Mouse (Mus musculus) T-helper 2 cell (primary cell): ENCODE measurements around the gene Iqgap2.

ENCODE experiments used
- in situ Hi-C: fragments of 300-600 bp; cut with MboI, MseI; formaldehyde crosslinking; loops from one replicate; pipeline ENCODE4 v1.15.1; 2025; ENCODE audit warnings: high pct_unique_total_duplicates

Iqgap2 gene

GRCm38 (mm10) chr13:95887375-95887774, 4.3 kb downstream of the Iqgap2 start:
- in situ Hi-C loops: no loop called here

- in situ Hi-C loops: no loop called here
These were observed 7.3 kb downstream of the Iqgap2 start for GRCm38 (mm10) chr13:95884455-95884854.

GRCm38 (mm10) chr13:95882001-95882400, 9.7 kb downstream of the Iqgap2 start:
- in situ Hi-C loops: no loop called here

- in situ Hi-C loops: no loop called here
These were observed 10.3 kb downstream of the Iqgap2 start for GRCm38 (mm10) chr13:95881427-95881826.

- in situ Hi-C loops: no loop called here
These were observed 11.1 kb downstream of the Iqgap2 start for GRCm38 (mm10) chr13:95880633-95881032.

GRCm38 (mm10) chr13:95871993-95872392, 19.7 kb downstream of the Iqgap2 start:
- in situ Hi-C loops: no loop called here

- in situ Hi-C loops: no loop called here
These were observed 21.1 kb downstream of the Iqgap2 start for GRCm38 (mm10) chr13:95870626-95871025.

GRCm38 (mm10) chr13:95868896-95869540, 22.7 kb downstream of the Iqgap2 start:
- in situ Hi-C loops: no loop called here

GRCm38 (mm10) chr13:95862201-95862600, 29.5 kb downstream of the Iqgap2 start:
- in situ Hi-C loops: no loop called here

- in situ Hi-C loops: no loop called here
These were observed 32.5 kb downstream of the Iqgap2 start for GRCm38 (mm10) chr13:95859271-95859670.

GRCm38 (mm10) chr13:95858866-95859265, 32.9 kb downstream of the Iqgap2 start:
- in situ Hi-C loops: no loop called here

GRCm38 (mm10) chr13:95855537-95855936, 36.2 kb downstream of the Iqgap2 start:
- in situ Hi-C loops: no loop called here

- in situ Hi-C loops: no loop called here
These were observed 40.1 kb downstream of the Iqgap2 start for GRCm38 (mm10) chr13:95851611-95852010.

GRCm38 (mm10) chr13:95850451-95850850, 41.3 kb downstream of the Iqgap2 start:
- in situ Hi-C loops: no loop called here

- in situ Hi-C loops: no loop called here
These were observed 42.2 kb downstream of the Iqgap2 start for GRCm38 (mm10) chr13:95849501-95850007.

GRCm38 (mm10) chr13:95846364-95846763, 45.4 kb downstream of the Iqgap2 start:
- in situ Hi-C loops: no loop called here

- in situ Hi-C loops: no loop called here
These were observed 46.8 kb downstream of the Iqgap2 start for GRCm38 (mm10) chr13:95844950-95845349.

GRCm38 (mm10) chr13:95843411-95844026, 48.2 kb downstream of the Iqgap2 start:
- in situ Hi-C loops: no loop called here

GRCm38 (mm10) chr13:95842803-95843202, 48.9 kb downstream of the Iqgap2 start:
- in situ Hi-C loops: no loop called here

GRCm38 (mm10) chr13:95841946-95842345, 49.8 kb downstream of the Iqgap2 start:
- in situ Hi-C loops: no loop called here

- in situ Hi-C loops: no loop called here
These were observed 54.8 kb downstream of the Iqgap2 start for GRCm38 (mm10) chr13:95836944-95837343.

- in situ Hi-C loops: no loop called here
These were observed 58.2 kb downstream of the Iqgap2 start for GRCm38 (mm10) chr13:95833473-95833872.

GRCm38 (mm10) chr13:95832712-95833111, 59.0 kb downstream of the Iqgap2 start:
- in situ Hi-C loops: no loop called here
